Mouse (Mus musculus) heart, postnatal 0 days (tissue): Measurements from ENCODE around the gene Mettl8. TPM values are rescaled to one million over a fixed set of nuclear protein-coding genes. Genes with fewer than 3 reads are reported as not detected.

ENCODE experiments used
- ATAC-seq: fragments of 200-750 bp; cut with Nextera tagmentation; 2 replicates; pipeline ENCODE4 v1.8.0; 2017; ENCODE audit warnings: low read depth, moderate number of reproducible peaks, moderate library complexity; ENCODE audit not compliant: insufficient read depth
- DNase-seq: peaks from one replicate; pipeline ENCODE4 v3.0.0-alpha.2; 2016; ENCODE audit warnings: low spot score
- H3K27ac ChIP-seq: fragments of 300-500 bp; sonication (generic); 2 replicates; pipeline ENCODE4 v1.5.1; 2014; ENCODE audit warnings: low read depth, mild to moderate bottlenecking
- H3K27me3 ChIP-seq: fragments of 300-500 bp; sonication (generic); 2 replicates; pipeline ENCODE4 v1.6.1; 2014; ENCODE audit warnings: low read length, mixed read lengths; ENCODE audit not compliant: control insufficient read depth, insufficient read depth
- H3K36me3 ChIP-seq: fragments of 300-500 bp; sonication (generic); replicated peaks from 2 replicates; pipeline ENCODE4 v1.6.1; 2014; ENCODE audit warnings: low read length, mixed read lengths; ENCODE audit not compliant: control insufficient read depth, insufficient read depth
- H3K4me1 ChIP-seq: fragments of 300-500 bp; sonication (generic); 2 replicates; pipeline ENCODE4 v1.6.1; 2014; ENCODE audit warnings: antibody characterized with exemption; ENCODE audit not compliant: control insufficient read depth, insufficient read depth
- H3K4me2 ChIP-seq: fragments of 300-500 bp; sonication (generic); 2 replicates; pipeline ENCODE4 v1.6.1; 2014; ENCODE audit warnings: low read depth, mild to moderate bottlenecking, low read length, moderate library complexity
- H3K4me3 ChIP-seq: fragments of 300-500 bp; sonication (generic); 2 replicates; pipeline ENCODE4 v1.5.1; 2014; ENCODE audit warnings: low read depth, low read length
- H3K9ac ChIP-seq: fragments of 300-500 bp; sonication (generic); replicated peaks from 2 replicates; pipeline ENCODE4 v1.6.1; 2014; ENCODE audit warnings: low read depth, low read length, mixed read lengths
- H3K9me3 ChIP-seq: fragments of 300-500 bp; sonication (generic); replicated peaks from 2 replicates; pipeline ENCODE4 v1.6.1; 2016; ENCODE audit warnings: low read length; ENCODE audit not compliant: control insufficient read depth
- CTCF ChIP-seq: IDR thresholded peaks from 2 replicates; pipeline ENCODE4 v1.5.1; 2016; ENCODE audit warnings: antibody characterized with exemption, control low read depth, low read depth
- EP300 ChIP-seq: IDR thresholded peaks from 2 replicates; pipeline ENCODE4 v1.6.1; 2016; ENCODE audit warnings: antibody characterized with exemption, low read depth
- WGBS: fragments of 180-500 bp; shearing (Covaris S2); extraction: QIAGEN DNeasy Blood & Tissue Kit; methylation state at CpG from one replicate; pipeline ENCODE4 v1.1.7; 2014; 5-methylcytosine and 5-hydroxymethylcytosine counted together
- polyA plus RNA-seq: library from polyadenylated mRNA; unstranded; fragments of >200 nt; fragmentation: Nextera tagmentation; extraction: Ambion mirVana; gene quantifications from 2 replicates; pipeline ENCODE4 v1.2.1, GENCODE M21; 2015
- total RNA-seq: library from RNA; depleted of rRNA; stranded (reverse); fragments of >200 nt; gene quantifications from 2 replicates; pipeline ENCODE4 v1.2.3, GENCODE M21; 2014; ENCODE audit warnings: low replicate concordance

The Mettl8 gene
- total and polyA plus RNA-seq, 2 experiments from 2014 or later: 5.0 to 11.0 TPM

- H3K36me3 ChIP-seq: peaks cover 15% of the 10 kb centered on the region; the same call in 1 of the 2 replicates
- no peaks in the 10 kb centered on the region for H3K27me3 ChIP-seq
- TF ChIP-seq CTCF: no peak
- no peak overlapping the region for H3K27ac ChIP-seq
- ATAC-seq: no peak
- DNase-seq: no peak
- no peak overlapping the region for H3K4me3 ChIP-seq
- 80% methylated on average over 3 of the region's 3 CpGs for WGBS
- H3K4me1 ChIP-seq: no peaks in the 10 kb centered on the region
- no peaks in the 10 kb centered on the region for H3K9me3 ChIP-seq
- no peak overlapping the region for H3K4me2 ChIP-seq
- H3K9ac ChIP-seq: no peak overlapping the region
These were observed 17.9 kb upstream of the Mettl8 start for GRCm38 (mm10) chr2:71073330-71073729.

DNA sequence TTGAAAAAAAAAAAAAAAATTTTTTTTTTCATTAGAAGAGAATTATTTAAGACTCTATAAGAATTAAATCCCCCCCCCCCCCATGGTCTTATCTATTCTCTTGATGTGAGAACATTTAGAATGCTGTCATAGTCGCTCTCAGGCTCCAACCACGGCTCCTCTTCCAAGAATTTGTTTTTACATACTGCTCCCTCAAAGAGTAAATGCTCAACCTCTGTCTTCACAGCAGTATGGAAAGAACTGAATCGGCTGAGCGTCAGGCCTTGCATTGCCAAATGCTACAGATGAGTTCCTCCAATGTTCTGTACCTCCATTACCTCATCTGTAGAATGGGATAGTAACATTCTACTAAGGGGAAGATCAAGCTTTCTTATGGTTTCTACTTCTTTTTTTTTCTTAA is 16.2 kb upstream of the Mettl8 start:
- Histone ChIP-seq H3K27ac (no peak overlapping the region), H3K9ac (no peak overlapping the region), H3K36me3 (peaks cover 3% of the 10 kb centered on the region; the same call in 1 of the 2 replicates), H3K4me1 (no peaks in the 10 kb centered on the region), H3K4me2 (no peak overlapping the region), H3K27me3 (no peaks in the 10 kb centered on the region), H3K9me3 (no peaks in the 10 kb centered on the region), H3K4me3 (no peak overlapping the region)
- ATAC-seq (no peak), DNase-seq (no peak)
- 88% methylated on average over 4 of the region's 4 CpGs for whole genome bisulfite sequencing
- TF ChIP-seq EP300 (no peak), CTCF (no peak)

GRCm38 (mm10) chr2:71056115-71056835 is 892 bp upstream of the Mettl8 start:
- peaks cover 23% of the 10 kb centered on the region for H3K36me3 ChIP-seq
- 13% methylated on average over 21 of the region's 21 CpGs for WGBS
- no peak for DNase-seq
- H3K27me3 ChIP-seq: no peaks in the 10 kb centered on the region
- TF ChIP-seq CTCF (no peak), EP300 (no peak)
- H3K9ac ChIP-seq: peak overlapping the region; percentile 87
- H3K27ac ChIP-seq: peak overlapping the region; percentile 93
- peak overlapping the region; percentile 85 for H3K4me3 ChIP-seq
- H3K4me2 ChIP-seq: peak overlapping the region; percentile 91
- H3K4me1 ChIP-seq: peaks cover 8% of the 10 kb centered on the region; the same call in 1 of the 2 replicates
- no peaks in the 10 kb centered on the region for H3K9me3 ChIP-seq
- no peak for ATAC-seq

GRCm38 (mm10) chr2:71054716-71055115 is 667 bp downstream of the Mettl8 start:
- Histone ChIP-seq H3K27me3 (no peaks in the 10 kb centered on the region), H3K36me3 (peaks cover 14% of the 10 kb centered on the region), H3K4me3 (peak overlapping the region; percentile 85), H3K27ac (peak overlapping the region; percentile 93; the same call in 1 of the 2 replicates), H3K4me1 (peaks cover 8% of the 10 kb centered on the region; the same call in 1 of the 2 replicates), H3K9me3 (no peaks in the 10 kb centered on the region), H3K4me2 (peak overlapping the region; percentile 91), H3K9ac (peak overlapping the region; percentile 87)
- ATAC-seq (no peak), DNase-seq (no peak)
- 31% methylated on average over 9 of the region's 9 CpGs for WGBS
- no peak for TF ChIP-seq EP300
- no peak for TF ChIP-seq CTCF

- H3K4me2 ChIP-seq: no peak overlapping the region
- ATAC-seq (no peak), DNase-seq (no peak)
- no peak overlapping the region for H3K4me3 ChIP-seq
- no peak overlapping the region for H3K9ac ChIP-seq
- H3K27me3 ChIP-seq: no peaks in the 10 kb centered on the region
- no peak overlapping the region for H3K27ac ChIP-seq
- no peak for TF ChIP-seq EP300
- no peaks in the 10 kb centered on the region for H3K36me3 ChIP-seq
- H3K9me3 ChIP-seq: no peaks in the 10 kb centered on the region
- H3K4me1 ChIP-seq: peaks cover 8% of the 10 kb centered on the region; the same call in 1 of the 2 replicates
- 87% methylated on average over 7 of the region's 7 CpGs for WGBS
These were observed 4.9 kb downstream of the Mettl8 start for GRCm38 (mm10) chr2:71050511-71050910.

- DNase-seq (no peak), ATAC-seq (no peak)
- Histone ChIP-seq H3K27ac (no peak overlapping the region), H3K9ac (no peak overlapping the region), H3K4me1 (peaks cover 2% of the 10 kb centered on the region; the same call in 1 of the 2 replicates), H3K36me3 (no peaks in the 10 kb centered on the region), H3K4me2 (no peak overlapping the region), H3K4me3 (no peak overlapping the region), H3K27me3 (no peaks in the 10 kb centered on the region), H3K9me3 (no peaks in the 10 kb centered on the region)
- TF ChIP-seq CTCF (no peak), EP300 (no peak)
- WGBS: 79% methylated on average over 12 of the region's 12 CpGs
These were observed 6.5 kb downstream of the Mettl8 start for GRCm38 (mm10) chr2:71048896-71049295.
